Mouse (Mus musculus) thymus, postnatal 4 days (tissue): Measurements from ENCODE around the gene Anpep.

ENCODE experiments used
- DNase-seq: peaks from one replicate; pipeline ENCODE4 v3.0.0; 2021

The Anpep gene

DNA sequence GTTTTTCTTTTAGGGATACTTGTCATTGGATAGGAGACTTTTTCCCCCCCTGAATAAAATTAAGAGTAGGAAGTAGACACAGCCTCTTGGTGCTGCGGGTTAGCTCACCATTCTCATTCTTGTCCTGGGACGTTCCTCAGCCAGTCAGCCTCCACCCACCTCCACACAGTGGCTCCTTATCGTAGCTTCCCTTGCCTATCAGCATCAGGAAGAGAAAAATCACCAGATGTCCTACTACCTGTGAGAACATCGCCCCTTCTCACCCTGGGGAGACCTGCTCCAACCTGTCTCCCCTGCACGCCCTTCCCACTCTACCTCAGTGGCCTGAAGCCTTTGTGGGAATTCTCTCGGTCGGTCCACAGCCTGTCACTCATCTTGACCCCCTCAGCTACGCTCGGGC, at the start of gene Anpep:
Gene Anpep, minus strand, starts transcription at position 249 of the 400 bp plus-strand sequence.
- DNase-seq, result no peak

DNA sequence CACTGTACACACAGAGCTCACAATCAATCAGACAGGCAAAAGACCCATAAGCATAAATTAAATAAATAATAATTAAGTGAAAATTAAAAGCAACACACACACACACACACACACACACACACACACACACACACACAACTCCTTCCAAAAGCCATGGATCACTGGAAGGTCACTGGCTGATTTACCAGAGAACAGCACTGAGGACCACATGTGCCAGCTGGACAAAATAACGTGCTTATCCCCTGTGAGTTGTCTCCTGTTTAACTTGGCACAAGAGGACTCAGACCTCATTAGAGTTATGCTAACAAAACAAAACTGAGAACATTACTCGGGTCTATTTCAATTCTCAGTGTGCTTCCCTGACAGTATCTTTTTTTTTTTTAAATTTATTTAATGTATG, 46.5 kb upstream of the Anpep start:
- DNase-seq, result no peak

DNA sequence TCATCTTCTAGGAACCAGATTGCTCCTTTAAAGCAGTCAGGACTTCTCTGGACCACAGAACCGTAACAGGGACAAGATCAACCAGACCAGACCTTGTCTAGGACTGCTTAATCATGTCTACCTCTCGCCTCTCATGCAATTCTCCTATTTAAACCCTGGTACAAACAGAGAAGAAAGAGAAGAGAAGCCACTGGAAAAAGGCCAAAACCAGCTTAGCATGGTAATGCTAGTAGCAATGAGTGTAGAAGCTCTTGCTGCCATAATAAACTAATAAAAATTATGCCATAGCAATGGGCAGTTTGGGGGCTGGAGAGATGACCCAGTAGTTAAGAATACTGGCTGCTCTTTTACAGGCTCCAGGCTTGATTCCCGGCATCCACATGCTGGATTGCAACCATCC, 46.1 kb upstream of the Anpep start:
- DNase-seq, result no peak

DNA sequence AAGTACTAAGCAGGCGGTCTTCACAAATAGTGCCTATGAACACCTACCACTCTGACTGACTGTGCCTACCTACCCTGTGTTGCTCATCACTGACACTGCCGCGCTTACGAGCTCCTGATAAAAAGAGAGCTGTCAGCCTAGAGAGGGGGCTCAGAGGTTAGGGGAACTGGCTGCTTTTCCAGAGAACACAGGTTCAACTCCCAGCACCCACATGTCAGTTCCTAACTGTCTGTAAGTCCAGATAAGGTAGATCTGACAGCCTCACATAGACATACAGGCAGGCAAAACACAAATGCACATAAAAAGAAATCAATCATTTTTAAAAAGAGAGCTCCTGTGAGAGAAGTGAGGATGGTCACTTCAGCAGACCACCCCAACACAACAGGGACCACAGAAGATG, 44.3 kb upstream of the Anpep start:
- no peak for DNase-seq

DNA sequence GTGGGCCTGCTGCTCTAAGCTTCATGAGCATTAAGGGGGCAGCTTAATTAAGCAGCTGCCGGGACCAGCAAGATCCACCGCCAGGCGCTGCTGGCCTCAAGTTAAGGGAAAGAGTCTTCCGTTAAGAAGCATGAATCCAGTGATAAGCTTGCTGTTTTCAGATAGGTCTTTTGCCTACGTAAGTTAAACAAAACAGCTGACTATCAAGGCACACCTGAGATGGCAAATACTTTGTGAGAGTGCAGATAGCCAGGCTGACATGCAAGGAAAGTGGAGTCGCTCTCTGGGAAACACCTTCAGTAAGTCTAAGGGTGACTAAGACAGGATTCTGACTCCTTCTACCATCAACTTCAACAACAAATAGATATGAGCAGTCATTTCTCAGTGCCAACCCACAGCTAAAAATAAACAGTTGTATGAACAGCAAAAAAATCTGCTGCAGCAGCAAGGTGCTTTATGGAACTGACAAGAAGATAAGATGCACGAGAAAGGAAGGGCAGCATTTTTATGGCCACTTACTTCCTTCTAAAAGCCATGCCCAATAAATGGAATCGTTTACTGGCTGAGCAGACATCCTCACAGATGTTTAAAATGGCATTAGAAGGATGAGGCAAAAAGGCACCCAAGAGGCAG, 42.4 kb upstream of the Anpep start:
- DNase-seq, result no peak

DNA sequence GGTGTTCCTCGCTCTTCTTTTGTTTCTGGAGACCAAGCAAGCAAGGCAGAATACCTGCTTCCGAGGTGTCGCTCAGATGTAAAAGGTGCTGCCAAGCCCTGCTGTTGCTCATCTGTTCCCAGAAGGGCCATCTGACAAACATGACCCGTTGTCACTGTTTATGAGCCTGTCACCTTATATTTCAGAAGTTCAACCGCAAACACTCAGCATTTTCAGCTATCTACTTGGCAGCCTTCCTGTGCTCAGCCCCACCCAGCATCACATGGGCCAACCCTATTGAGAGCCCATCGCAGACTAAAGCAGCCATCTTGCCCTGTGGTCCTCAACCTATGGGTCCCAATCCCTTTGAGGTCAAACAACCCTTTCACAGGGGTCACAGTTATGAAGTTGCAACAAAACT, 39.9 kb upstream of the Anpep start:
- DNase-seq, result no peak

DNA sequence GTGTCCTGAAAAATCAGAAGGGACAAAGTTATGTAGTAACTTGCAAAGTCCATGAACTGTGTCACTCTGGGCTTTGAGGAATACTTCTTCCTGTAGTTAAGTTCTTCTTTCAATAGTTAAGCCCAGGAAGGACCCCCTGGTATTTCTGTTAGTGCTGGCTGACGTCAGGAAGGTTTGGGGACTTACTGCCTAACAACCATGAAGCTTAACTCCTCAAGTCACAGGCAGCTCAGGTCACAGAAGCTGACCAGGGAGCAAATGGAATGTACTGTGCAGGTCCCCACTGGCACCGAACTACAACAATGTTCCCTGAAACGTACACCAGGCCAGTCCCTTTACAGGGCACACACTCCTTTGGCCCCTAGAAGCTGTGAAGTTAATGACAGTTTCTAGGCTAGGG, 34.4 kb upstream of the Anpep start:
- DNase-seq, result no peak

DNA sequence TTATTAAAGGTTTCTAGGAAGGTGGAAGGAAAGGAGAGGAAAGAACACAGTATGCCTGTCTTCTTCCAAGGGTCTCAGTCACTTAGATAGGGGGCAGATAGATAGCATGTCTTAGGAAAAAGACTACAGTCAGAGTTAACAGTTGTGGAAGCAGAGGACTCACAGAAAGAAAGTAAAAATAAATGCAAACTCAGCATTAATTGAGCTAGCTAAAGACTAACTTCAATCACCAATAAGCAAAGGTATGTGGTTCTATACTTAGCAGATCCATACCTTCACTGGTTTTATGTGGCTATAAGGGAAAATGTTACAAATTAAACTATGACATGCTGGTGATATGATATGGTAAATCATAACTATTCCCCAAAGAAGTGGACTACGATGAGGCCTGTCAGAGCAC, 33.9 kb upstream of the Anpep start:
- DNase-seq, result no peak

DNA sequence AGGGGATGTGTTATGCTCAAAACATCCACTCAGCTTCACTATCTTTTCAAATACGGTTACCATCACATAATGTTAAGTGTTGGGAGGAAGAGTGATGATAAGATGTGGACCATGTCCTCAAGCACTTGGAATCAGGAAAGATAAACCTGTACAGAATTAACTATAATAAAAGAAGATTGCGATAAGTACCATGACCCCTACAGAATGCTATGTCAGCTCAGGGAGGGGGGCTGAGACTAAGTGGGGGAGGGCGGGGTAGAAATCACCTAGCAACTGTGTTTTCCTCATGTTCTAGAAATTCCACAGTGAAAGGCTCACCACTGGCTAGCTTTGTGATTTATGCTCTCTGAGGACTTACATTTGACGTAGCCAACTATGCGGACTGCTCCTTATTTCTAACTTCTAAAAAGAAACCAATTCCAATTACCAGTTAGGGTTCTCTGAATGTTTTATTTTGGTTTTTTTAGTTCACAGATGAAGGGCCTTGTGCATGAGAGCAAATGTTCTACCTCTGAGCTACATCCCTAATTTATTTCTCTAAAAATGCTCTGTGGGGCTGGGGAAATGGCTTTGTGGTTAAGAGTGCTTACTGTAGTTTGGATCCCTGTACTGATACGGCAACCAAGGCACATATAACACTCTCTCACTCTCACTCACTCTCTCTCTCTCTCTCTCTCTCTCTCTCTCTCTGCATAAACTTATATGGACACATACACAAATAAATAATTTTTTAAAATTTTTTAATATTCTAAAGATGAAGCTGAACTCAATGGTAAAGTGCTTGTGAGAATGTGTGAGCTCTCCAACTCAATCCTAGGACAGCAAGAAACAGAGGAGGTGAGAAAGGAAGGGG, 31.9 kb upstream of the Anpep start:
- DNase-seq, result no peak

DNA sequence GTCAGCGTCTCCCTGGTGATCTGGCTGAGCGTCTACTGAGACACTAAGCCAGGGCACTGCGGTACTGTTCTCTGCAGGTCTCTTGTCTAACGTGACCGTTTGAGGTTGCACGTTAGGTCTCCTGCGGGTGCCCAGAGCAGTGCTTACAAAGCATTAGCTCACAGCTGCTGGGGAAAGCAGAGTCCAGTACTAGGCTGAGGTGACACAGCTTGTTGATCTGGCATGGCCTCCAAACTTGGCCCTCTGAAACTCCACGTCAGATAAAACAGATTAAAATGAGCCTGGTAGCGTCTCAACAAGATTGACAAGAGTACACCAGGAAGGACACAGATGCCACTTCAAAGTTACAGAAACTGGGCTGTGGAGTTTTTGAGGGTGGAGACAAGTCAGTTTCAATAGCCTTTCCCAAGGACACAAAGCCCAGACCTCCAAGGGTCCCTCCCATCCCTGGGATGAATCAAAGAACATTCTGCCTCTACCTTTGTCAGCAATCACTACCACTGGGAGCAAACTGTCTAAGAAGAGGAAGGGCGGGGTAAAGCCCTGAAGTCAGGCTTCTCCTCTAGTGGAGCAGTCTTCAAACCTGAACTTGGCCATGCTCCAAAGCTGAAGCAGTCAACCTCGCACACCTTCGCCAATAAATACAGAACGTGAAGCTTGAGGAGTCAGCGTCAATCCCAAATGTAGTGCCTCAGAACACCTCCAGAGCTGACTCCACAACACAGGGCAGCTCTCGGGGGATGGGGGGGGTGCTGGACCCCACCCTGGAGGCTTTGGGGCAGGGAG, 29.8 kb upstream of the Anpep start:
- no peak for DNase-seq

DNA sequence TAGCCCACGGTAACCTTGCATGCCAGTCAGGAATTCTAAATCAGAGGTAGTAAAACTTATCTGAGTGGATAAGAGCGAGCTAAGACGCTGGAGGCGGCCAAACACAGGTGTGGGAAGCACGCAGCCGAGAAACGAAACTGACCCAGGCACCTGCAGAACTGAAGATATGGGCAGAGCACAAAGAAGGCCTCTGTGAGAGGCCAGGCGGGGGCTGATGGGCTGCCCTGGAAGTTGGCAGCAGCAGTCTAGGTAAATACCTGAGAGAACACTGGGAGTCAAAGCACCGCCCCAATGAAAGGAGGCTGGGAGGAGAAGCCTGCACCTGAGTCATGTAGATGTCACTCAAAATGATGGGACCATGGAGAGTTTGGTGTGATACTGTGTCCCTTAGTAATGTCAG, 27.7 kb upstream of the Anpep start:
- no peak for DNase-seq

DNA sequence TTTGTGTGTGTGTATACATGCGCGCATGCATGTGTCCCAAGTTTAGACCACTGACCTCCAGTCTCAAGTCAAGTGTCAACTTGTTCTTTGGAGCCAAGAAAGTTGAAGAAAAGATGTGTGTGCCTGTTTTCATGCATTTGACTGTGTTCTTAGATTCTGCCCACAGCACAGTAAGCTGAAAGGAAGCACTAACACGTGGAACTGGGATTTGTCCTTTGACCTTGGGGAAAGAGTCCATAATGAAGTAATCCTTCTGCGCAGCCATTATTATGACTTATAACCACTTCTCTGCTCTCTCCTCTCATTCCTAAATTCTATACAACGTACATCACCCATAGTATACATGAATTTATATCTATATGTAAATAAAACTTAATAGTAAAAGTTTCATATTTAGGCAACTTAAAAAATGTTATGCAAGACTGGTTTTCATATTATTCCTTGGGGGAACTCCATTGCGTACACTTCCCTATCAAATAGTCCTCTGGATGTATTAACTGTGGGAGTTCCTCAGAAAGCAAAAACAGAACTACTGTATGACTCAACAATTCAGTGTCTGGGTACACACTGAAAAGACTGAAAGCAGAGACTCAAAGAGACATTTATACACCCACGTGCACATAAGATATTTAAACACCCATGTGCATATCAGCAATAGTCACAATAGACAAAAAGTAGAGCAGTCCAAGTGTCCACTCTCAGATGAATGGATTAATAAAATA, 22.9 kb upstream of the Anpep start:
- no peak for DNase-seq

DNA sequence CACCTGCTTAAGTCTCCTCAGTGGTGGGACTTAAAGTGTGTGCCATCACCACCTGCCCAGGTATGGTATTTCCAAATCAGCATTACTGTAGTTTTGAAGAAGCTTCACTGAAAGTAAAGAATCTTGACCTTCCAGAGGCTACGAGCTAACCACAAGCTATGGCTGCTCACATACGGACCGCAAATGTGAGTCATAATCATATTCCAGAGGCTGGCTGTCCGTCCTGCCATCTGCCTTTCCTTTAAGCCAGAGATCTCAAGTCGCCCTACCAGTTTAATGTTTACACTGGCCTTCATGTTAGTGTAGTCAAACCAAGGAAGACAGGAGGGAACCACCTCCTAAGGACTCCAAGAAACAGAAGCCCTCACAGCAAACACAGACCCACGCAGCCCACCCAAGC, 21.0 kb upstream of the Anpep start:
- DNase-seq, result no peak

DNA sequence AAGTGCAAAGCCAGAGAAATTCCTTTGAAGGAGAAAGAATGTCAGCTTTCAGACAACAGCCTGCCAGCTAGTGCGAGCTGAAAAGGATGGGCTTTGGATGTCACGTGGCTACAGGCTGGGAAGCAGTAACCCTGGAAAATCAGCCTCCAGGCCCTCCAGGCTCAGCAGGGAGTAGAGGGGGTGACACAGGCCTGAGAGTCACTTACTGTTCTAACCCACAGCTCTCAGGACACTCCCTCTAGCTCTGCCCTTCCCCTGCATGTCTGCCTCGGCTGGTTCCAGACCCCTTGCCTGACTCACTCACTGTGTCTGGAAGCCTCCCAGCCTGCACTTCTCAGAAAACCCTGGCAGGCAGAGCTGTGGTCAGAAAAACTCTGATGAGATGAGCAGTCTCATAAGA, 20.1 kb upstream of the Anpep start:
- no peak for DNase-seq

DNA sequence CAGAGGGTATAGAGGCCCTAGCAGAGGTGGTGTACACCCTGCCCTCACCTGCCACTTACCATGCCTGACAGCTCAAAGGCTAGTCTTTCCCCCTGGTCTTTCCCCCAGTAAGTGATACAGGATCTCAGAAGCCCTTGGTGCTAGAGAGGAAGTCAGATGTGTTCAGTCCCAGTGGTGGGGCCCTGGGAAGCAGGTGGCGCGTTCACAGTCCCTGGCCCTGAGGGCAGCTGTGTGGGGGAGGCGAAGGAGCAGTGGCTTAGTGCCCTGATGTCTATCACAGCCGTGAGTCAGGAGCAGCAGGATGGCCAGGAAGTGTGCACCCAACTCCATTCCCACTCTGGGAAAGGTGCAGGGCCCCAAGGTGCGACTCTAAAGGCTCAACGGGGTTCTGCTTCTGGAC, 19.2 kb upstream of the Anpep start:
- no peak for DNase-seq

DNA sequence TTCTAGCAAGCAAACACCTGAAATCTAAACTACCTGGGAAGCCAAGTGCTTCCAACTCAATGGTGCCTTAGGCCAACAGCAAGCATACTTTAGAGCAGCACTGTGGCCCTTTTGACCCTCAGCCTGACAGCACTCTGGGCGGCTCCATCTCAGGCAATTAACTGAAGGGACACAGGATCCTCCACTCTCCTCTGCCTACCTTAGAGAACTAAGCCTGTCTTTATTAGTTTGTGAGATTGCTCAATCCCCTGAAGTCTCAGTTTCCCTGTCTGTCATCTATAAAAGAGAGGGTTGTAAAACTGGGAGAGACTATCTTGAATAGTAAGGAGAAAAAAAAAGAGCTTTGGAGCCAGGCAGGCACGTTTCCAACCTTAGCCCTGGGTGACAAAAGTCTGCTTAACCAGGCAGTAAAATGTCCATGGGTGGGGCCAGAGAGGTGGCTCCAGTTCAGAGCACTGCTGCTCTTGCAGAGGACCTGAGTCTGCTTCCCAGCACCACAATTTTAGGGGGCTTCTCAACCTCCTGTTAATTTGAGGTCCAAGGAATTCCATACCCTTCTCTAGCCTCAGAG, 17.7 kb upstream of the Anpep start:
- DNase-seq, result no peak

DNA sequence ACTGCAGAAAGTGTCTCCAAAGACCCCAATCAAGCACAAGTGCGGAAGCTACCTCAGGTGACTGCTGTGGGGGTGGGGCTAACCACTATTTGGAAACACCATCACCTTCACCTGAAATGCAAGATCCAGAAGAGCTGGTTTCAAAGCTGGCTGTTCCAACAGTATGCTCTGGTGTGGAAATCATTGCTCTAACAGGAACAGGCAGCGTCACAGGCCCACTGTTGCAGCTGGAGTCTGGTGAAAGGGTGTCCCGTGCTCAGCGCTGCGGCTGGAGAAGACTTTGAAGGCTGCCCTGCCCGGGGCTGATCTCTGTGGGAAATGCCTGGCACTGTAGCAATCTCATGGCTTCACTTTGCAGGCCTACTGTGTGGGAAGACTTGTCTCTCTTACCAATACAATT, 12.5 kb upstream of the Anpep start:
- no peak for DNase-seq

DNA sequence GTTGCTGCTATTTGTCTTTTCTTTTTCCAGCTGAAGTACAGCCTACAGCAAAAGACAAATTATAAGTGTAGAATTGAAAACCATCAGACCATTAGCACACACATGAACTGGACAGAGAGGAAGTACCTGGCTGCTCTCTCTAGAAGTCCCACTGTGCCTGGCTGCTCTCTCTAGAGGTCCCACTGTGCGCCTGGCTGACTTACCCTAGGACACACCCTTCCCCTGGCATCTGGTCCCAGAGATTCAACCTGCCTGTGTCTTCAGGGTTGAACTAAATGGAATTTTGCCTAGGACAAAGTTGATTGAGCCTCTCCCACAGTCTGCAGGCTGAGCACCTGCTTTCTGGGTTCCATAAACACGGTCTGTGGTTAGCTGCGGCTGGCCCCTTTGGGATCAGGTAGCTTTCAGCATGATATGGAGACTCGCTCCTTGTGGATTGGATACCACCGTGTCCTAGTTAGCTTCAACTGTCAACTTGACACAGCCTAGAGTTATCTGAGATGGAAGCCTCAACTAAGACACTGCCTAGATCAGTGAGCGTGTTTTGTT, 11.0 kb upstream of the Anpep start:
- DNase-seq, result no peak

DNA sequence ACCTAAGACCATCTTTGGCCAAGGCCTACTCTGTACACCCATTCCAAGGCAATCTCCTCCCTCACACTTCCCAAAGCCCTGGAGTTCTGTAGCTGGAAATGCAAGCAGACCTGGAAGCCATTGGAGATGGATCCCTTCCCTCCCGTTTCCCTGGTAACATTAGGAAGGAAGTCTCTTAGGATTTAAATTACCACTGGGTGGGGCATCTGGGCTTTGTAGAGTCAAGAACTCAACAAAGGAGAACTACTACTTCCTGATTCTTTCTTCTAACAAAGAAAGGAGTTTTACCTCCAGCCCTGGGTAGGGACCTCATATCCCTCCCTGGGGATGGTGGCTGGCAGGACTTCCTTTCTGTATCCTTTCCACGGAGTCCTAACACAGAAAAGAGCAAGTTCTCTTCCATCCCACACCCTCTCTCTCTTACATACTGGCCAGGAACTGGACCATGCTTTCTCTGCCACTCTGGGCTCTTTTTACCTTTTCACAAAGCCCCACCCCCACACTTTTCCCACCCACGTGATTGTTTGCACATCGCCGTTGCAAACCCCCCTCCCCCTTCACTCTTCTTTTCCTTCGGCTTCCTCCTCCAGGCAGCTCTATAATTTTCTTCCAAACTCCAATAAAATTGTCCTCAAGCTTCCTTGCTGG, 8.3 kb upstream of the Anpep start:
- no peak for DNase-seq

DNA sequence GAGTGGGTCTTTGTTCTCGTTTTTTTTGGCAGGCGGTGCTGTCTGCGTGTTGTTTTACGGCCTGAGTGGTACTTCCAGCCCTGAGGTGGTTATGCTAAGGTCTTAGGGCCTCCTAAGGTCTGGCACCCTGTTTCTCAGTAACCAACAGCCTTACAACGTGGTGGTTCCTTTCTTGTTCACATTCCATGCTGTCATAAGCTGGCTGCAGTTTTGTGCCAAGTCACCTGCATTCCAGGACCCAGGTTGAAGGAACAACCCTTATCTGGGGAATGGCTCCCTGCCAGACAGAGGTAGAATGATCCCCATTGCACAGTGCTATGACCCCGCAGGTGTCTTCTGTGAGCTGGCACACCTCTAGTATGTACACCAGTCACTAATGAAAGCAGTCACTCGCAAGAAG, 7.6 kb upstream of the Anpep start:
- DNase-seq, result no peak

DNA sequence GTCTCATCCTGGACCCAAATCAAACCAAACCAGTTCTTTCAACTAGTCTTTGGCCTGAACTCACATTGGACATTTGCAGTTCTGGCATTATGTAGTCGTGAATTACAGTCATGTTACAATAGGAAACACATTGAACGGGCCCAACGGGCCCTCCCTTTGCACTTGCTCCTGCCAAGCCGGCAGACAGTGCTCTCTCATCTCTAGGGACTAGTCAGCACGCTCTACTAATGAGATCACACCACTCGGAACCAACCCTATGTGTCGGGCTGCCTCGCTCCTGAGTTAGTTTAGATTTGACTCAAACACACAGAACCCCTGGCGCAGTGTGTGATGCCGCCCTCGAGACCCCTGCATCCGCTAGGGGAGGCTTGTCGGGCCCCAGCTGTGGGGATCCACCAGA, 7.0 kb upstream of the Anpep start:
- no peak for DNase-seq
